16 mouse cellular contexts compared by ENCODE assay signal in the genomic region with DNA sequence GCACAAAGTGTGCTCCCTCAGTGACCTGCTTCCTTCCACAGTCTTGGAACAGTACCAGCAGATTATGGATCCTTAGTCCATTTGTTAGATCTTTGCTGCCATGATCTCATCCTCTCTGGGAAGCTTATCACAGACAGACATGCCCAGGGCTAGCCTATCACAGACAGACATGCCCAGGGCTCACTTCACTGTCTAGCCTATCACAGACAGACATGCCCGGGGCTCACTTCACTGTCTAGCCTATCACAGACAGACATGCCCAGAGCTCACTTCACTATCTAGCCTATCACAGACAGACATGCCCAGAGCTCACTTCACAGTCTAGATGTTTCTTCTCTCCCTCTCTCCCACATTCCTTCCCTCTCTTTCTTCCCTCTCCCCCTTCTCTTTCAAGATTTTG.
DNase-seq lines count a peak whose midpoint lies in the region; ATAC-seq lines count a peak whose summit lies in the region.
"Had no signal": no experiment of that assay in that cellular context is flagged by ENCODE, and none has a peak within 500 bp of the region (broad histone marks: within the 10 kb centered on the region; RNA-seq: fewer than 3 reads in every experiment).

No protein-coding gene starts in this region.

- ATAC-seq in limb, embryonic 12.5 days (ENCODE audit: insufficient number of reproducible peaks, insufficient read depth, low FRiP score, low TSS enrichment, low read depth): no peak
- ATAC-seq in liver, embryonic 12.5 days: peak; percentile 67; the same call in 1 of the 2 replicates
- ATAC-seq: intestine, embryonic 15.5 days had no signal

- no peak for DNase-seq in limb, embryonic 10.5 days (ENCODE audit: low spot score)
- DNase-seq in ES-CJ7 (ENCODE audit: low read depth, low spot score) (peak; percentile 32), ZHBTc4 (ENCODE audit: low read depth, low spot score) (peak; percentile 40)
- DNase-seq in spleen, postnatal 10 days (ENCODE audit: low spot score in 2 of 2): no peak
- DNase-seq in cerebellum, postnatal 14 days: no peak
- DNase-seq: adrenal gland, adult 8-10 months; cerebellum, adult 2 months; heart, adult 11 months; kidney, postnatal 10 days; layer of hippocampus, adult 9-11 months; lung, adult 2 months had no signal

- H3K4me3 ChIP-seq in limb, embryonic 12.5 days (replicated peaks): no peak overlapping the region
- no peak overlapping the region for H3K4me3 ChIP-seq in limb, embryonic 10.5 days
- H3K4me3 ChIP-seq in liver, embryonic 12.5 days: no peak overlapping the region
- H3K4me3 ChIP-seq: intestine, embryonic 15.5 days; neural tube, embryonic 15.5 days; stomach, embryonic 15.5 days had no signal

- no peak overlapping the region for H3K9ac ChIP-seq in limb, embryonic 12.5 days (replicated peaks)
- no peak overlapping the region for H3K9ac ChIP-seq in liver, embryonic 12.5 days
- H3K9ac ChIP-seq: intestine, embryonic 15.5 days; neural tube, embryonic 15.5 days; stomach, embryonic 15.5 days had no signal

- no peaks in the 10 kb centered on the region for H3K27me3 ChIP-seq in limb, embryonic 12.5 days
- H3K27me3 ChIP-seq in limb, embryonic 10.5 days (ENCODE audit: low read depth, poor library complexity, severe bottlenecking): no peaks in the 10 kb centered on the region
- H3K27me3 ChIP-seq in liver, embryonic 12.5 days (replicated peaks): no peaks in the 10 kb centered on the region
- H3K27me3 ChIP-seq: intestine, embryonic 15.5 days; neural tube, embryonic 15.5 days; stomach, embryonic 15.5 days had no signal

- H3K9me3 ChIP-seq in limb, embryonic 12.5 days: no peaks in the 10 kb centered on the region
- no peaks in the 10 kb centered on the region for H3K9me3 ChIP-seq in limb, embryonic 10.5 days (replicated peaks)
- no peaks in the 10 kb centered on the region for H3K9me3 ChIP-seq in liver, embryonic 12.5 days (replicated peaks)
- H3K9me3 ChIP-seq: intestine, embryonic 15.5 days; neural tube, embryonic 15.5 days; stomach, embryonic 15.5 days had no signal

- H3K36me3 ChIP-seq in limb, embryonic 12.5 days: peaks cover 10% of the 10 kb centered on the region; the same call in 1 of the 2 replicates
- H3K36me3 ChIP-seq in limb, embryonic 10.5 days: peaks cover 8% of the 10 kb centered on the region
- H3K36me3 ChIP-seq in liver, embryonic 12.5 days: no peaks in the 10 kb centered on the region
- H3K36me3 ChIP-seq: intestine, embryonic 15.5 days; neural tube, embryonic 15.5 days; stomach, embryonic 15.5 days had no signal

- H3K27ac ChIP-seq in limb, embryonic 12.5 days: peak overlapping the region; percentile 64; the same call in 1 of the 2 replicates
- no peak overlapping the region for H3K27ac ChIP-seq in limb, embryonic 10.5 days
- no peak overlapping the region for H3K27ac ChIP-seq in liver, embryonic 12.5 days

- no peak overlapping the region for H3K4me2 ChIP-seq in limb, embryonic 12.5 days
- H3K4me2 ChIP-seq in liver, embryonic 12.5 days: no peak overlapping the region
- H3K4me2 ChIP-seq: intestine, embryonic 15.5 days; neural tube, embryonic 15.5 days; stomach, embryonic 15.5 days had no signal

- H3K4me1 ChIP-seq in limb, embryonic 12.5 days (replicated peaks): peaks cover 36% of the 10 kb centered on the region
- H3K4me1 ChIP-seq in limb, embryonic 10.5 days: peaks cover 19% of the 10 kb centered on the region
- H3K4me1 ChIP-seq in liver, embryonic 12.5 days: peaks cover 7% of the 10 kb centered on the region; the same call in 1 of the 2 replicates
- H3K4me1 ChIP-seq: intestine, embryonic 15.5 days had no signal

- WGBS in limb, embryonic 12.5 days: 95% methylated on average over 1 of the region's 1 CpGs
- 87% methylated on average over 1 of the region's 1 CpGs for WGBS in limb, embryonic 10.5 days
- 77% methylated on average over 1 of the region's 1 CpGs for WGBS in liver, embryonic 12.5 days (ENCODE audit: insufficient replicate concordance)

Comparison
In these comparisons a context has a peak if more than half of its experiments do, and no peak if none do; other contexts are left out.
1. DNase-seq: peak in ES-CJ7 (single experiment) and ZHBTc4 (single experiment); none in limb, embryonic 10.5 days (single experiment), spleen, postnatal 10 days (0 of 2) and cerebellum, postnatal 14 days (0 of 2).